In genomic region chr12:33076309-33076708, GRCm38 (mm10) we compare ENCODE assay signal across 23 mouse cellular contexts. TPM values are rescaled to one million over a fixed set of nuclear protein-coding genes. Genes with fewer than 3 reads are reported as not detected.
"Had no signal": no experiment of that assay in that cellular context is flagged by ENCODE, and none has a peak within 500 bp of the region (broad histone marks: within the 10 kb centered on the region; RNA-seq: fewer than 3 reads in every experiment).

No protein-coding gene starts in this region.

- H3K9me3 ChIP-seq: kidney, embryonic 15.5 days; midbrain, embryonic 10.5 days; midbrain, embryonic 13.5 days; stomach, embryonic 15.5 days had no signal

- ATAC-seq: liver, postnatal 0 days; lung, postnatal 0 days; midbrain, embryonic 13.5 days; midbrain, embryonic 16.5 days had no signal

- H3K4me3 ChIP-seq: kidney, embryonic 15.5 days; left cerebral cortex, adult 2 months; megakaryocyte, embryonic 14.5 days; midbrain, embryonic 10.5 days; midbrain, embryonic 13.5 days; myocyte; stomach, embryonic 15.5 days had no signal

- H3K27ac ChIP-seq: kidney, embryonic 15.5 days; left cerebral cortex, adult 2 months; liver, embryonic 14.5 days; midbrain, embryonic 10.5 days; midbrain, embryonic 13.5 days; stomach, embryonic 15.5 days had no signal

- H3K9ac ChIP-seq: kidney, embryonic 15.5 days; liver, embryonic 14.5 days; liver, postnatal 0 days; lung, embryonic 14.5 days; midbrain, embryonic 13.5 days; stomach, embryonic 15.5 days had no signal

- H3K27me3 ChIP-seq: kidney, embryonic 15.5 days; stomach, embryonic 15.5 days had no signal

- H3K36me3 ChIP-seq: kidney, embryonic 15.5 days; midbrain, embryonic 10.5 days; midbrain, embryonic 13.5 days; stomach, embryonic 15.5 days had no signal

- H3K4me2 ChIP-seq: kidney, embryonic 15.5 days; lung, embryonic 14.5 days; midbrain, embryonic 13.5 days; stomach, embryonic 15.5 days had no signal

- DNase-seq: kidney, adult 8-10 months; kidney, postnatal 10 days; kidney, postnatal 36 days; layer of hippocampus, postnatal 36 days; liver, postnatal 0 days; lung, embryonic 14.5 days; right cerebral cortex, adult 18-20 months; right cerebral cortex, postnatal 14 days; right cerebral cortex, postnatal 4 days; thymus, postnatal 25 days had no signal

RNA-seq across cellular contexts. Expression of gene Cdhr3, which starts 16.4 kb away (rescaled TPM):
- total RNA-seq: liver, adult 2 months; monocyte, adult 5-6 weeks had no signal
- polyA plus RNA-seq: limb, embryonic 11.5 days; liver, adult 2 months; liver, embryonic 14.5 days; liver, postnatal 0 days; lung, embryonic 14.5 days; midbrain, embryonic 10.5 days; midbrain, embryonic 13.5 days had no signal
